Mouse (Mus musculus): ENCODE data around the gene Prdx2. TPM values are rescaled to one million over a fixed set of nuclear protein-coding genes. Genes with fewer than 3 reads are reported as not detected.
A peak's percentile ranks its signal among the peaks of the same experiment; 100 is the strongest.

Prdx2 gene
- polyA plus RNA-seq, 1 experiment from 2014 or later = 677 TPM

GRCm38 (mm10) chr8:84974543-84975142 lies 5.3 kb downstream of the Prdx2 start:
- Histone ChIP-seq H3K4me3 (replicated peaks) (no peak overlapping the region), H3K27me3 (replicated peaks) (no peaks in the 10 kb centered on the region), H3K36me3 (peaks cover 11% of the 10 kb centered on the region), H3K27ac (peak overlapping the region; percentile 27), H3K4me2 (no peak overlapping the region), H3K9ac (no peak overlapping the region), H3K9me3 (no peaks in the 10 kb centered on the region), H3K4me1 (peaks cover 45% of the 10 kb centered on the region)
- 74% methylated on average over 8 of the region's 8 CpGs for WGBS
- ATAC-seq (ENCODE audit: insufficient read depth, low FRiP score, low read depth) = no peak

DNA sequence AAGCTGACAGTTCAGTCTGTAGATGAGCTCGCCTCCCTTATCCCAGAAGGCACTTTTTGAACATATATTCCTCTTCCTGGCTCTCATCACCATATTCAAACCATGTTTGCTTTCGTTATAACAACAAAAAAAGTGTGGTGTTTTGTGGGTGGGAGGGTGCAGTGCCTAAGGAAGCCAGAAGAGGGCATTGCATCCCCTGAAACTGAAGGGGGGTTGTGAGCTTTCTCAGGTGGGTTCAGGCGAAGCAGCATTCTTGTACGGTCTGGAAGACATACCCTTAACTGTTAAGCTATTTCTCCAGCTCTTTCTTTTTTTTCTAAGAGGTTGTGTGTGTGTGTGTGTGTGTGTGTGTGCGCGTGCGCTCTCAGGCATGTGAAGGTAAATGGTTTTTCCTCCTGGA lies 6.0 kb downstream of the Prdx2 start:
- H3K27ac ChIP-seq = peak overlapping the region; percentile 95
- peak overlapping the region; percentile 99 for H3K4me2 ChIP-seq
- no peaks in the 10 kb centered on the region for H3K9me3 ChIP-seq
- H3K36me3 ChIP-seq = peaks cover 11% of the 10 kb centered on the region
- H3K9ac ChIP-seq = no peak overlapping the region
- 39% methylated on average over 7 of the region's 7 CpGs for WGBS
- ATAC-seq (ENCODE audit: insufficient read depth, low FRiP score, low read depth) = no peak
- no peaks in the 10 kb centered on the region for H3K27me3 ChIP-seq (replicated peaks)
- H3K4me3 ChIP-seq (replicated peaks) = peak overlapping the region; percentile 67; the same call in 1 of the 2 replicates
- peaks cover 51% of the 10 kb centered on the region for H3K4me1 ChIP-seq

DNA sequence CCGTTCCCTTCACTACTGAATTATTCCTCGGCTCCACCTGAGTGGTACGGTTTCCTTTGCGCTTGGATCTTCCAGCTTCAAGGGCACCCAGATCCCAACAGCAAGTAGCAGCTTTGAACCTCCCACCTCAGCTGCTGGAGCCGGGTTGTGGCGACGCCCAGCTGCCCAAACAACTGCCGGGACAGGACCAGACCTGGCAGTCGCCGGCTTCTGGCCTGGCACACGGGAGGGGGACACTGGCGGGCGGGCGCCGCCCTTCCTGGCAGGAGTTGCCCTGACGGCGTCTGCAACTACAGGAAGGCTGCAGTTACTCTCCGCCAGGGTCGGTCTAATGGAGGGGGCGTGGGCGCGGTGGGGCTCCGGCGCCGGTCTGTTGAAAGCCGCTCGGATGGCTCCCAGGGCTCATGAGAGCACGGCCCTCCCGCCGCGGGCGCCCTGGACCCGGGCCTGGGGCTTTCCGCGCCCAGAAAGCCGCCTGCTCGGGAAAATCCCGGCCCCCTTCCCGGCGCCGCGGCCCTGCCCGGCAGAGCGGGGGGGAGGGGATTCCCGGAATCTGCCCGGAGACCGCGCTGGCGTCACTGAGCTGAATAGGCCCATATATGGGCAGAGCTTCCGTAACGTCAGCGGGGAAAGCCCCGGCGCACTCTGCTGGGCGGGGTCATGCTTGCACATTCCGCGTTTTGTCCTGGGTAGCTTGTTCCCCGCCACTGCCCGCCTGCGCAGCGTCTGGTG lies 6.8 kb downstream of the Prdx2 start:
- Histone ChIP-seq H3K4me3 (replicated peaks) (peak overlapping the region; percentile 67), H3K9ac (peak overlapping the region; percentile 82; the same call in 1 of the 2 replicates), H3K27ac (peak overlapping the region; percentile 95), H3K4me1 (peaks cover 51% of the 10 kb centered on the region), H3K27me3 (replicated peaks) (no peaks in the 10 kb centered on the region), H3K4me2 (peak overlapping the region; percentile 99), H3K36me3 (peaks cover 8% of the 10 kb centered on the region), H3K9me3 (no peaks in the 10 kb centered on the region)
- WGBS = under 1% methylated on average over 59 of the region's 61 CpGs
- peak; percentile 75 for ATAC-seq (ENCODE audit: insufficient read depth, low FRiP score, low read depth)

DNA sequence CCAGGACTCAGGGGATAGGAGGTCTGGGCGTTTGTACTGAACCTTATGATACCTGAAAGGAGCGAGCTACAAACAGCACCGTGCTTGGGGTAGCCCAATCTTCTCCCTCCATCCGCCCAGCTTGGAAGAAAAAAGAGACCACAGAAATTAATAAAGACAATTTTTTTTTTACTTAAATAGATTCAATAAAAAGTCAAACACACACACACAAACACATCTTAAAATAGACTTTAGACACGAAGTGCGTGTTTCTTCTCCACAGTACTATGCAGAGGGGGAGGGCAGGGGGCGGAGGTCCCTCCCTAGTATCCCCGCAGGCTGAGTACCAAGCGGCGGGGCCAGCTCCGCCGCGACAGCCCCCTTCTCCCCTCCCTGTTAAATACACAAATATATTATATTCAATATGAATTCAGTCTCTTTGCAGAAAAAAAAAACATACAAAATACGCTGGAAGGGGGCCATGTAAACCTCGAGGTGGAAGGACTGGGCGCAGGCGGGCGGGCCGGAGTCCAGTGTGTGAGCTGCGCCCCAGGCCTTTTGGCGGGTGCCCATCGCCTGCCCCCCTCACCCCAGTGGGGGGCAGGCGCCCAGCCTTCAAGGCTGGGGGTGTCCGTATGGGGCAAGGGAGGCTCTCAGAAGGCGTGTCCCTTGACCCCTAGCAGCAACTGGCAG lies 7.5 kb downstream of the Prdx2 start:
- Histone ChIP-seq H3K4me1 (peaks cover 59% of the 10 kb centered on the region), H3K36me3 (peaks cover 2% of the 10 kb centered on the region; the same call in 1 of the 2 replicates), H3K9ac (peak overlapping the region; percentile 82), H3K4me2 (peak overlapping the region; percentile 99), H3K27ac (peak overlapping the region; percentile 95), H3K9me3 (no peaks in the 10 kb centered on the region), H3K27me3 (replicated peaks) (no peaks in the 10 kb centered on the region), H3K4me3 (replicated peaks) (peak overlapping the region; percentile 67)
- ATAC-seq (ENCODE audit: insufficient read depth, low FRiP score, low read depth) = no peak
- WGBS = 2% methylated on average over 25 of the region's 25 CpGs

- Histone ChIP-seq H3K4me3 (replicated peaks) (peak overlapping the region; percentile 67), H3K9me3 (no peaks in the 10 kb centered on the region), H3K27ac (peak overlapping the region; percentile 95), H3K36me3 (no peaks in the 10 kb centered on the region), H3K9ac (peak overlapping the region; percentile 82), H3K27me3 (replicated peaks) (no peaks in the 10 kb centered on the region), H3K4me1 (peaks cover 66% of the 10 kb centered on the region), H3K4me2 (peak overlapping the region; percentile 99)
- under 1% methylated on average over 70 of the region's 70 CpGs for WGBS
- no peak for ATAC-seq (ENCODE audit: insufficient read depth, low FRiP score, low read depth)
Observed at GRCm38 (mm10) chr8:84977435-84978247, 8.3 kb downstream of the Prdx2 start.

DNA sequence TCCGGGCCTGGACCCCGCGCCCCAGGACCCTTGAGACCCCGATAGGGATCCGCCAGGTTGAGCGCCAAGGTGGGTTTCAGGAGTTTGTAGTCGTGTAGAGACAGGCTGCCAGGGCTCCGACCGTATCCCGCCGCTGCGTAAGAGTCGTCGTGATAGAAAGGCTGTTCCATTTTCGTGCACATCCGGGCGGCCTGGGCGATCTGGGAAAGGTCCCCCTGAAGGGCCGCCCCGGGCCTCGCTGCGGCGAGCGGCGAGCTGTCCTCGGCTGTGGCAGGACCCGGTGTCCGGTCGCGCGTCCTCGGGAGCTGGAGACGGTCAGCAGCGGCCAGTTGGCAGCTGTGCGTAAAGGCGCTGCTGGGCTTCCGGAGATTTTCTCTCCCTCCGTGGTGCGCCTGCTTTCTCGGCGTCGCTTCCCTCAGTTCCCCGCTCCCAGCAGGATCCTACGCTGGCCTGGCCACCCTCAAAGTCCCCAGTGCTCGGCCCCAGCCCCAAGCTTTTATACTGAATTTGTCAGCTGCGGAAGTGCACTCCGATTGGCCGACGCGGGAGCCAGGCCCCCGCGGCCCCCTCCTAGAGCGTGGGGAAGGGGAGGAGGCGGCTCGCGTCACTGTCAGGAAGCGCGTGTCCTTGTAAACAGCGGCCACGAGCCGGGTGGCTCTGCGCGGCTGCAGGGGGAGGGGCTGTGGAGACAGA lies 9.0 kb downstream of the Prdx2 start, which contains the start of gene Junb:
Junb (minus strand) TSS at position 471 of the 693 bp plus-strand sequence.
- H3K4me2 ChIP-seq = peak within 1 kb of the TSS; percentile 99
- H3K4me3 ChIP-seq (replicated peaks) = peak within 1 kb of the TSS; percentile 67
- no peaks in the 10 kb centered on the region for H3K36me3 ChIP-seq
- WGBS = under 1% methylated on average over 63 of the region's 63 CpGs
- peaks cover 67% of the 10 kb centered on the region for H3K4me1 ChIP-seq
- H3K9me3 ChIP-seq = no peaks in the 10 kb centered on the region
- ATAC-seq (ENCODE audit: insufficient read depth, low FRiP score, low read depth) = peak; percentile 50
- peak within 1 kb of the TSS; percentile 95 for H3K27ac ChIP-seq
- H3K27me3 ChIP-seq (replicated peaks) = no peaks in the 10 kb centered on the region
- peak within 1 kb of the TSS; percentile 82 for H3K9ac ChIP-seq

DNA sequence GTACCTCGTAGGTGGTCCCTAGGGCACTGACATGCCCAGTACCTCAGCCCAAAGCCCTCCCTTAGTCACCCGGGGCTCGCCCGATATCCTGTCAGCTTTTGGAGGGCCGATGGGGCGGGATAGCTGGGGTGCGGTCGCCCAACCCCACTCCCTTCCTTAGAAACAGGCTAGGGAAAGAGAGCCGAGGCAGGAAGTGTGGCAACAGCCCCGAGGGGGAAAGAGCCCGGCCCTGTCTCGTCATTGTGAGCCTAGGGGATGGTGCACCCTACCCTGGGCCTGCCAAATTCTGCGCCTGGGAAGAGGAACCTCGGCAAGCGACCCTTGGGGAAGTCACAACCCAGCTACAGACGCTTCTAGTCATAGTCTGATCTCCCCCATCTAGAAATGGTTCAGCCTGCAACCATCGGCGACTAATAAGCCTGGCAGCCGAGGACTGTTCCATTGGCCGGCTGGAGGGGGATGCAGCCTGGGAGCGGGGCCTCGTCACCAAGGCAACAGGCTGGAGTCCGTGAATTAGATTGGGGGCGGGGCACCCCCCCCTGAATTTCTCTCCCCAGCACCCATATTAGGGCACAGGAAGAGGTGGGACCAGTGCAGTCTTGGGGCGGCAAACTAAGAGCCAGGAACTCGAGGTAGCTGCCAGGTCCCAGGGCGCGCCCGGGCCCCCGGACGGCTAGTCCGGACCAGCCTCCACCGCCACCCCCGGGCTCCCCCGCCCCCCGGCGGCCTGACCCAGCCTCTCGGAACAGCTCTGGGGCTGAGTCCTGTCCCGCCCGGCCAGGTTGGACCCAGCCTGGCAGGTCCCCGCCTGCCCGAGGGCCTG lies 10.4 kb downstream of the Prdx2 start:
- ATAC-seq (ENCODE audit: insufficient read depth, low FRiP score, low read depth) = peak; percentile 43
- H3K9me3 ChIP-seq = no peaks in the 10 kb centered on the region
- peak overlapping the region; percentile 22; the same call in 1 of the 2 replicates for H3K9ac ChIP-seq
- H3K36me3 ChIP-seq = no peaks in the 10 kb centered on the region
- WGBS = 5% methylated on average over 42 of the region's 42 CpGs
- peak overlapping the region; percentile 67 for H3K4me3 ChIP-seq (replicated peaks)
- peak overlapping the region; percentile 95 for H3K27ac ChIP-seq
- peaks cover 69% of the 10 kb centered on the region for H3K4me1 ChIP-seq
- no peaks in the 10 kb centered on the region for H3K27me3 ChIP-seq (replicated peaks)
- H3K4me2 ChIP-seq = peak overlapping the region; percentile 99

DNA sequence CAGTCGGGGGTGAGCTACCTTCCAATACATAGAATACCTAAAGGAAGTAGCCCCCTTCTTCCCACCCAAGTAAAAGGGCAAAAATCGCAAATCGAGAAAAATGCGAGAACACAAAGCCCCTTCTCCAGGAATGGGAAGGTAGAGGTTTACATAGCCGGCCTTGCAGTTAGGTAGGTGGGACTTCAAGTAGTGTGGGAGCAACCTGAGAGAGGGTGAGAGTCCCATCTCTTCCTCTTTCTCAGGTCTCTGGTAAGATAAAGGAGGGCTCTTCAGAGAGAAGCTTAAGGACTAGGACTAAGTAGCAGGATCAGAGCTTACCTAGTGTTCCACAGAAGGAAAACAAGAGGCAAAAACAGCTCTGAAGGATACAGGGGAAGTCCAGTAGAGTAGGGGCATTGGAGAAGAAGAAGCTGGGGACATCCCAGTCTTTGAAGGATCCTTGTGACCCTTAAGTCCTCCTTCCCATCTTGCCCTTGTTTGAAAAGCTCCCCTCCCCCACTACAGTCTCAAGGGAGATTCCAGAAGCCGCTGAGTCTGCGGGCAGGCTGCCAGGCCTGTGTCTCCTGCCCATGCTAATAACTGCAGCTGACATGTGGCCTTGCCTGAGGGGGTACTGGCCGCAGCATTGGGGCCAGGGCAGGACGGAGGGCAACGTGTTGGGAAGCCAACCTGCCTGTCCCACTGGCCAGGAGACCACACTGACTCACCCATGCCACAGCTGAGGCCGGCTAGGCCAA lies 11.4 kb downstream of the Prdx2 start:
- no peak for ATAC-seq (ENCODE audit: insufficient read depth, low FRiP score, low read depth)
- H3K9ac ChIP-seq = no peak overlapping the region; the same call in 1 of the 2 replicates
- no peaks in the 10 kb centered on the region for H3K36me3 ChIP-seq
- 31% methylated on average over 11 of the region's 11 CpGs for WGBS
- H3K27me3 ChIP-seq (replicated peaks) = no peaks in the 10 kb centered on the region
- H3K27ac ChIP-seq = peak overlapping the region; percentile 95
- H3K4me2 ChIP-seq = peak overlapping the region; percentile 99
- 0 out of 2 replicates have a peak overlapping the region, but pooled peaks have one; percentile 67 for H3K4me3 ChIP-seq (replicated peaks)
- H3K4me1 ChIP-seq = peaks cover 76% of the 10 kb centered on the region
- no peaks in the 10 kb centered on the region for H3K9me3 ChIP-seq

DNA sequence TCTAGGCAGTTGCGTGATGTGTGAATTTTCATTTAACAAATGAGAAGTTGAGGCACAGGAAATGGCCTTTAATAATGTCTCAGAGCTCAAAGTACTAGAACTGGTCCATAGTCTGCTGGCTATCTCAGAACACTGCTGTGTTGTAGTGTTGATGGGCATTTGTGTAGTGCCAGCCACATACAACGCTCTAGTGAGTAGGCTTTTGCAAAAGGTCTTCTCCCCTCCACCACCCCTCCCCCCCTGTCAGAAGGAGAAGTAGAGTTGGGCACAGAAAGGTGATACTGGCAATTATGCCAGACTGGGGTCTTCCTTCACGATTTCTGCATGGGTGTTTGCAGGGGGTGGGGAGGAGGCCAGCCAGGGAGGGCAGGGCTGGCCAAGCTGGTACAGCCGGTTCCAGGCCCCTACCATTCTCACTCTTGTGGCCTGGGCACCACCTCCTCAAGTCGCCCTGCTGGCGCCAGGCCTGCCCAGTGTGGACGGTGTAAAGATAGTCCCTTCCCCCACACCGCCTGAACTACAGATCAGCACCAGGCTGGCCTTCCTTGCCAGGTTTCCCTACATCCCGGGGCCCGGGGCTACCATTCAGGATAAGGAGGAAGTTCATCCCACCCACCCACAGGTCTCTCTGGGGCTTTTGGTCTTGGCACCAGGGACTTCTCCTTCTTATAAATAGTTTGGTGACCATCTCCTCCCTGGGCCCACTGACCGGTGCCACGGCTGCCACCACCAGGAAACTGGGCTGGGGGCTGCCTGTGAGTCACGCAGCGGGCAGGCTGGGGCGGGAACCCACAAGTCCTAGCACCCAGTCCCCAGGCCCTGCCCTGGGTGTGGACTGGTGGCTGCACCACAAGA lies 12.5 kb downstream of the Prdx2 start:
- Histone ChIP-seq H3K9ac (no peak overlapping the region), H3K27me3 (replicated peaks) (no peaks in the 10 kb centered on the region), H3K4me1 (peaks cover 75% of the 10 kb centered on the region), H3K9me3 (no peaks in the 10 kb centered on the region), H3K27ac (peak overlapping the region; percentile 95), H3K4me3 (replicated peaks) (no peak overlapping the region), H3K36me3 (no peaks in the 10 kb centered on the region), H3K4me2 (peak overlapping the region; percentile 23; the same call in 1 of the 2 replicates)
- ATAC-seq (ENCODE audit: insufficient read depth, low FRiP score, low read depth) = no peak
- 73% methylated on average over 15 of the region's 15 CpGs for WGBS
